Mouse (Mus musculus): ENCODE measurements at regions not wholly inside any gene's neighbourhood (a gene's known extent, or its start where the extent isn't known, plus 50 kb on each side); places are given as distances from the start of the nearest gene placed in this dataset.

- WGBS: 13% methylated on average over 9 of the region's 9 CpGs
- DNase-seq (ENCODE audit: low spot score): peak; percentile 38
Observed at GRCm38 (mm10) chr10:92161501-92161900, 560.7 kb downstream of the Nedd1 start.

GRCm38 (mm10) chr10:92146263-92146662 lies 576.0 kb downstream of the Nedd1 start:
- TF ChIP-seq CTCF (IDR thresholded peaks at IDR 0.05): no peak
- no peak overlapping the region for H3K4me2 ChIP-seq (ENCODE audit: low read depth, low read length, poor library complexity, severe bottlenecking)
- no peaks in the 10 kb centered on the region for H3K27me3 ChIP-seq (ENCODE audit: insufficient read depth, low read length)
- DNase-seq (ENCODE audit: low spot score) (no peak), ATAC-seq (ENCODE audit: low FRiP score) (no peak)
- no peak overlapping the region for H3K4me3 ChIP-seq (ENCODE audit: low read depth, low read length)
- no peaks in the 10 kb centered on the region; the same call in 1 of the 2 replicates for H3K4me1 ChIP-seq (ENCODE audit: insufficient read depth, low read length)
- H3K9me3 ChIP-seq (ENCODE audit: low read length): no peaks in the 10 kb centered on the region
- no peak overlapping the region for H3K9ac ChIP-seq (replicated peaks; ENCODE audit: low read length, poor library complexity, severe bottlenecking)
- no peak overlapping the region for H3K27ac ChIP-seq (ENCODE audit: low read depth, low read length)
- 86% methylated on average over 3 of the region's 3 CpGs for WGBS
- no peaks in the 10 kb centered on the region for H3K36me3 ChIP-seq (ENCODE audit: insufficient read depth, low read length)

More at GRCm38 (mm10) chr10:92161501-92161900, 560.7 kb downstream of the Nedd1 start:
- peak overlapping the region; percentile 43 for H3K4me3 ChIP-seq (ENCODE audit: low read depth, low read length)
- H3K4me1 ChIP-seq (ENCODE audit: insufficient read depth, low read length): no peaks in the 10 kb centered on the region
- no peaks in the 10 kb centered on the region for H3K27me3 ChIP-seq (ENCODE audit: insufficient read depth, low read length)
- ATAC-seq (ENCODE audit: low FRiP score): no peak
- TF ChIP-seq CTCF (IDR thresholded peaks at IDR 0.05): no peak
- H3K4me2 ChIP-seq (ENCODE audit: low read depth, low read length, poor library complexity, severe bottlenecking): peak overlapping the region; percentile 53
- H3K36me3 ChIP-seq (ENCODE audit: insufficient read depth, low read length): no peaks in the 10 kb centered on the region
- H3K9ac ChIP-seq (replicated peaks; ENCODE audit: low read length, poor library complexity, severe bottlenecking): peak overlapping the region; percentile 69
- peak overlapping the region; percentile 62 for H3K27ac ChIP-seq (ENCODE audit: low read depth, low read length)
- H3K9me3 ChIP-seq (ENCODE audit: low read length): no peaks in the 10 kb centered on the region

- Histone ChIP-seq H3K4me3 (ENCODE audit: low read depth, low read length) (no peak overlapping the region), H3K9me3 (ENCODE audit: low read length) (no peaks in the 10 kb centered on the region), H3K27me3 (ENCODE audit: insufficient read depth, low read length) (no peaks in the 10 kb centered on the region), H3K9ac (replicated peaks; ENCODE audit: low read length, poor library complexity, severe bottlenecking) (no peak overlapping the region), H3K4me1 (ENCODE audit: insufficient read depth, low read length) (no peaks in the 10 kb centered on the region), H3K27ac (ENCODE audit: low read depth, low read length) (no peak overlapping the region), H3K36me3 (ENCODE audit: insufficient read depth, low read length) (no peaks in the 10 kb centered on the region), H3K4me2 (ENCODE audit: low read depth, low read length, poor library complexity, severe bottlenecking) (no peak overlapping the region)
- no peak for TF ChIP-seq CTCF (IDR thresholded peaks at IDR 0.05)
- no peak for ATAC-seq (ENCODE audit: low FRiP score)
- no peak for DNase-seq (ENCODE audit: low spot score)
- 63% methylated on average over 5 of the region's 5 CpGs for WGBS
Observed at GRCm38 (mm10) chr10:92135521-92135920, 586.7 kb downstream of the Nedd1 start.

GRCm38 (mm10) chr10:92112790-92113189 lies 609.4 kb downstream of the Nedd1 start:
- Histone ChIP-seq H3K9ac (replicated peaks; ENCODE audit: low read length, poor library complexity, severe bottlenecking) (no peak overlapping the region), H3K4me1 (ENCODE audit: insufficient read depth, low read length) (no peaks in the 10 kb centered on the region), H3K27ac (ENCODE audit: low read depth, low read length) (no peak overlapping the region), H3K27me3 (ENCODE audit: insufficient read depth, low read length) (no peaks in the 10 kb centered on the region), H3K4me3 (ENCODE audit: low read depth, low read length) (no peak overlapping the region), H3K4me2 (ENCODE audit: low read depth, low read length, poor library complexity, severe bottlenecking) (no peak overlapping the region), H3K36me3 (ENCODE audit: insufficient read depth, low read length) (no peaks in the 10 kb centered on the region), H3K9me3 (ENCODE audit: low read length) (no peaks in the 10 kb centered on the region)
- no peak for DNase-seq (ENCODE audit: low spot score)
- TF ChIP-seq CTCF (IDR thresholded peaks at IDR 0.05): no peak
- WGBS: 7% methylated on average over 2 of the region's 2 CpGs
- ATAC-seq (ENCODE audit: low FRiP score): no peak

GRCm38 (mm10) chr10:92106331-92106730 lies 615.9 kb downstream of the Nedd1 start:
- Histone ChIP-seq H3K36me3 (ENCODE audit: insufficient read depth, low read length) (0 out of 2 replicates have a peak, but pooled peaks cover 5% of the 10 kb centered on the region), H3K4me1 (ENCODE audit: insufficient read depth, low read length) (no peaks in the 10 kb centered on the region), H3K9ac (replicated peaks; ENCODE audit: low read length, poor library complexity, severe bottlenecking) (no peak overlapping the region), H3K4me3 (ENCODE audit: low read depth, low read length) (no peak overlapping the region), H3K9me3 (ENCODE audit: low read length) (no peaks in the 10 kb centered on the region), H3K4me2 (ENCODE audit: low read depth, low read length, poor library complexity, severe bottlenecking) (no peak overlapping the region), H3K27me3 (ENCODE audit: insufficient read depth, low read length) (no peaks in the 10 kb centered on the region), H3K27ac (ENCODE audit: low read depth, low read length) (no peak overlapping the region)
- DNase-seq (ENCODE audit: low spot score): no peak
- no peak for TF ChIP-seq CTCF (IDR thresholded peaks at IDR 0.05)
- no peak for ATAC-seq (ENCODE audit: low FRiP score)
- WGBS: 67% methylated on average over 6 of the region's 6 CpGs

GRCm38 (mm10) chr10:92103887-92104286 lies 618.3 kb downstream of the Nedd1 start:
- Histone ChIP-seq H3K9ac (replicated peaks; ENCODE audit: low read length, poor library complexity, severe bottlenecking) (0 out of 2 replicates have a peak overlapping the region, but pooled peaks have one; percentile 13), H3K36me3 (ENCODE audit: insufficient read depth, low read length) (0 out of 2 replicates have a peak, but pooled peaks cover 5% of the 10 kb centered on the region), H3K4me2 (ENCODE audit: low read depth, low read length, poor library complexity, severe bottlenecking) (peak overlapping the region; percentile 9; the same call in 1 of the 2 replicates), H3K4me3 (ENCODE audit: low read depth, low read length) (no peak overlapping the region), H3K27me3 (ENCODE audit: insufficient read depth, low read length) (no peaks in the 10 kb centered on the region), H3K9me3 (ENCODE audit: low read length) (no peaks in the 10 kb centered on the region), H3K4me1 (ENCODE audit: insufficient read depth, low read length) (no peaks in the 10 kb centered on the region), H3K27ac (ENCODE audit: low read depth, low read length) (peak overlapping the region; percentile 69)
- no peak for TF ChIP-seq CTCF (IDR thresholded peaks at IDR 0.05)
- ATAC-seq (ENCODE audit: low FRiP score) (no peak), DNase-seq (ENCODE audit: low spot score) (no peak)
- 39% methylated on average over 9 of the region's 9 CpGs for WGBS

Measured in midbrain, postnatal 0 days (tissue).